Mouse (Mus musculus) frontal cortex, postnatal 36 days (tissue): Measurements from ENCODE around the gene Fam57b.

Source experiments
- DNase-seq, 2 experiments: peaks; one replicate each; pipeline ENCODE4 v3.0.0; 2022; ENCODE audit warnings: low spot score in 2 of 2

Fam57b gene

DNA sequence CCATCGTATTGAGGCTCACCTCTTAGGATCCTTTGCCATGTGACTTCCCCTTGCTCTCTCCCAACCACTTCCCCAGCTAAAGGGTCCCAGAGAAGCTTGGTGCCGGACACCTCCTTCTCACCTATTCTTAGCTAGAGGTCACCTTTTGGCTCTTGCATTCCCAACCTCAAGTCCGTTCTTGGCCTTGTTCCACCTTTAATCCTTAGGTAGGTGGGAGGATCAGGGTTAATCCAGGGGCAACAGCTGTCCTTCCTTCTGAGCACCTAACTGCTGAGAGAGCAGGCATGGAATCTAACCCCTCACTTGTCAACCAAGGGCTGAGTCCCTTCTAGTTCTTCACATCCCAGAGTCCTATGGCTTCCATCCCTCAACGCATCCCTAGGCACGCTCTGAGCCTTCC lies 28.5 kb downstream of the Fam57b start:
- no peak for DNase-seq

GRCm38 (mm10) chr7:126831539-126831938 lies 34.1 kb downstream of the Fam57b start, which contains the start of gene 4930451I11Rik:
Gene 4930451I11Rik, minus strand, starts transcription at chr7:126831639.
- no peak for DNase-seq

GRCm38 (mm10) chr7:126832036-126832598 lies 34.6 kb downstream of the Fam57b start:
- peak; percentile 70 to 84 for DNase-seq

- DNase-seq, result no peak
Measured at GRCm38 (mm10) chr7:126833294-126833693, 35.8 kb downstream of the Fam57b start.

GRCm38 (mm10) chr7:126843276-126843675 lies 45.8 kb downstream of the Fam57b start:
- DNase-seq, result no peak

GRCm38 (mm10) chr7:126845516-126845915 lies 48.0 kb downstream of the Fam57b start:
- no peak for DNase-seq

- DNase-seq, result no peak
Measured at GRCm38 (mm10) chr7:126847116-126847420, 49.6 kb downstream of the Fam57b start, which contains the start of gene Doc2a. Gene Doc2a, plus strand, starts transcription at chr7:126847416.

DNA sequence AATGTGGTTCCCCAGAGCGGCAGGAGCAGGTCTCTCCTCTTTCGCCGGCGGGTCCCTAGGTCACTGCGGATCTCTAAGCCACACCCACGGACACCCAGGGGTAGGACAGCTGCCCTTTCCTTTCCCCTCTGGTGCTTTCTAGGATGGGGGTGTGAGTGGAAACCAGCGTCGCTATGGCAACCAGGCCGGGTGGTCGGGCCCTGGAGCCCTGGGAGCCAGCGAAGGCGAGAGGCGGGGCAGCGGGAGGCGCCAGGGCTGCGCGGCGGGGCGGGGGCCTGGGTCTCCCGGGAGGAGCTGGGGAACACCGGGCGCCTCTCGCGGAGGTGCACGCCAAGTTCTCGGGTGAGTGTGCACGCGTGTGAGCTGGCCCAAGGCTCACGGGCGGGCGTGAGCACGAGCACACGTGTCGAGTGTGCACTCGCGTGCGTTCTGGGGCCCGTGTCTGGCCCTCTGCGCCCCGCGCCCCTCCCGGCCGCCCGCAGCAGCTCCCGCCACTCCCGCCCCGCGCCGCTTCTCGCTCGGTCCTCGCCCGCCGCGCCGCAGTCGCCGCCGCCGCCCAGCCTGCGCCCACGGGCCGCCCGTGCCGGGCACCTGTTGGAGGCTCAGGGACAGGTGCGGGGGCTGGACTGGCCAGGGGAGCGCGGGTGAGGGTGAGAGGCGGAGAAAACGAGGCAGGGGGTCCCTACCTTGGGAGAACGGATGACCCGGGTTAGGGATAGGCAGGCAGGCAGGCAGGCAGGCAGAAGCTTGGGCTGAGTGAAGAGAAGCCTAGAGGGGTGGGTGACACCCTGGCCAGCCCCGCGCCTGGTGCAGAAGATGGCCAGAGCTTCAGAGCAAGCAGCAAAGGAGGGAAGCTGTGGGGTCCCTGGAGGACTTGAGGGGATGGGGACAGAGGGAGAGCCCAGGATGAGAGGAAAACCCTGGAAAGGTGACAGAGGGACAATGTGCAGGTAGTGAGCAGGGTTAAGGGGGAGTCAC lies 50.2 kb downstream of the Fam57b start:
- no peak for DNase-seq

DNA sequence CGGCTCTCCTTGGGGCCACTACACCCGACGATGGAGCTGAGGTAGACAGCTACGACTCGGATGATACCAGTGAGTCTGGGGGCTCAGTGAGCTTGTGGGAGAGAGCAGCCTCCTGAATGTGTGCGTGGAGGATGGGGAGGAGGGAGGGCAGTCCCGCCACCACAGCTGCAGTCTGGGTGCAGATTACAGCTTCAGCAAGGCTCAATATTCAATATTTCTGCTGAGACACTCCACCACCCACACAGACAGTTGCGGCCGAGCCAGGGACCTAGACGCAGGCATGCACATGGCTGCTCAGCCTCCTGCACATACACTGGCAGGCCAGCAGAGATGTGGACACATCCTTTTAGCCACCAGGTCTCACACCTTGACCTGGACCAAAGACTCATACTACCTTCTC lies 51.3 kb downstream of the Fam57b start:
- peak; percentile 54 to 63 for DNase-seq

DNA sequence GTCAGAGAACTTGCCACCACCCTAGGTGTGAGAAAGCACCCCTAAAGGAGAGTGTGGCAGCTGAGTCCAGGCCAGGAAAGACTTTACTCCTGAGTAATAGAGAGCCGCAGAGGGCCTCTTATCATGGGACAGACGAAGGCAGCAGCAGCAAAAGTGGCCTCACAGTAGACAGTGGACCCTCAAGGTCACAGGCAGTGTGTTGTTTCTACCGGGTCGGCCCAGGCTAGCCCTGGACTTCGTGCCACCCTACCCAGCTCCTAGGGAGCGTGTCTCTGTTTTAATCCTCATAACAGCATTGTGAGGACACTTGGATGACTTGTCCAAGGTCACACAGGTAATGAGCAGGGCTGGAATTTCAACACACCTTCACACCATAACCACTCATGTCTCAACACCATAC lies 52.7 kb downstream of the Fam57b start:
- no peak for DNase-seq

DNA sequence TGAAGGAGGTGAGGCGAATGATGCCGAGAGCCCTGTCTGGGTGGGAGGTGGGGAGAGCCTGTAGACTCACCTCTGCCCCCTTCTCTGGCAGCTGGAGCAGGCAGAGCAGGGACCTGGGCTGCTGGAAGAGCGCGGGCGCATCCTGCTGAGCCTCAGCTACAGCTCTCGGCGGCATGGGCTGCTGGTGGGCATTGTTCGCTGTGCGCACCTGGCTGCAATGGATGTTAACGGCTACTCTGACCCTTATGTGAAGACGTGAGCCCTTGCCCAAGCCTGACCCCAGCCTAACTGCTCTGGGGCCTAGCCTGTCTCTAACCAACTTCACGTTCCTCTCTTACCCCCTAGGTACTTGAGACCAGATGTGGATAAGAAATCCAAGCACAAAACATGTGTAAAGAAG lies 53.7 kb downstream of the Fam57b start:
- no peak for DNase-seq

GRCm38 (mm10) chr7:126853454-126853853 lies 56.0 kb downstream of the Fam57b start:
- no peak for DNase-seq

DNA sequence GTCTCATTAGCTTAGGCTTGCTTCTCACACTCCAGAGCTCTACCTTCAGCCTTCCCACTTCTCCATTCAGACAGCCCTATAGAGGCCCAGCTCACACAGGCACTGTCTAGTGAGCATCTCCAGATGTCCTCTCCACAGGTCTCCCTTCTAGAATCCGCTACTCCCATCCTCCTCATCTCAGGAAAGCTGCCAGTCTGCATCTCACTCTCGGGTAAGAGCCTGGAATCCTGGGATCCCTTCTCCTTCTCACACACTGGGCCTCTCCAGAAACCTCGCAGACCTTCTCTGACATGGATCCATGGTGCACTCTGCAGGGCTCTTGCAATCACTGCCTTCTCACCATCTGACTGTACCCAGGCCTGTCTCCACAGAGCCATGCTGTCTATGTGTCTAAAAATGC lies 58.2 kb downstream of the Fam57b start:
- DNase-seq, result no peak

DNA sequence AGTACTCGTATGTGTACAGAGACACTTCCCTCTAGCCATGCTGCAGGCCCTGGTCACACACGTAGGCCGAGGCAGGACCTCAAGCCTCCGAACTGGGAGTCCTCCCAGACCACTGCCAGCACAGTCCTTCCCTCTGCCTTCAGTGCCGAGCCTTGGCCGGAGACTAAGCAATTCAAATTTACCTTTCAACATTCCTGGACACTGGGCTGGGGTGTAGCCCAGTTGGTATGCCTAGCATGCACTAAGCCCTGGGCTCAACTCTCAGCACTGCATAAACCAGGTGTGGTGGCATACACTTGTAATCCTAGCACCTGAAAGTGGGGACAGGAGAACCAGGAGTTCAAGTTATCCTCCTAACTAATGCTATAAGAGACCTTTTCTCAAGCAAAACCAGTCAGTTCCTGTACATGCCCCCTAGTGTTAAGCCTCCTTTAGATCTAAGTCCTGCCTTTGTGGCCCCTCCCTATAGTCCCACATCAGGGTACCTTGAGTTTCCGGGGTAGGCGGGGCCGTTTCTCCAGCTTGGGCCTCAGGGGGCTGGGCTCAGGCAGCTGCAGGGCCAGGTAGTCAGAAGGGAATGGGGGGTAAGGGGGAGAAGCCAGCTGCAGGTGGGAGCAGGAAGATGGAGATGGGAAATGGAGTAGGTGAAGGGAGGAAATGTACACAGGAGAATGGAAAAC lies 59.4 kb downstream of the Fam57b start:
- no peak for DNase-seq

DNA sequence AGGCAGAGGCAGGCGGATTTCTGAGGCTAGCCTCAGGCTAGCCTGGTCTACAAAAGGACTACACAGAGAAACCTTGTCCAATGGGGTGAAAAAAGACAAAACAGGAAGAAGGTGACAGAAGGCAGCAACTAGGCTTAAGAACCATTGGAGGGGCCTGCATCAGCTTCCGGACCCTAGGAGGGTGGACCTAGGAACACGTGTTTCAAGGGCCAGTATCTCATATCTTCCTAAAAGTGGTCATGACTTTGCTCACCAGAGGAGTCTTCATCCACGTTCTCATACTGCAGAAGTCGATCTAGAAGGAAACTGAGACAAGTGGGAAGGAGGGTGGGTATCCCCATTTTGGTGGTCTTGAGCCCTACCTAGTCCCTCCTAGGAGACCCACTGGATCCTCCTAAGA lies 63.5 kb downstream of the Fam57b start:
- no peak for DNase-seq

- peak; percentile 96 for DNase-seq
Measured at GRCm38 (mm10) chr7:126861429-126862130, 64.1 kb downstream of the Fam57b start, which contains the start of gene Hirip3. Gene Hirip3, plus strand, starts transcription at chr7:126861972.

DNA sequence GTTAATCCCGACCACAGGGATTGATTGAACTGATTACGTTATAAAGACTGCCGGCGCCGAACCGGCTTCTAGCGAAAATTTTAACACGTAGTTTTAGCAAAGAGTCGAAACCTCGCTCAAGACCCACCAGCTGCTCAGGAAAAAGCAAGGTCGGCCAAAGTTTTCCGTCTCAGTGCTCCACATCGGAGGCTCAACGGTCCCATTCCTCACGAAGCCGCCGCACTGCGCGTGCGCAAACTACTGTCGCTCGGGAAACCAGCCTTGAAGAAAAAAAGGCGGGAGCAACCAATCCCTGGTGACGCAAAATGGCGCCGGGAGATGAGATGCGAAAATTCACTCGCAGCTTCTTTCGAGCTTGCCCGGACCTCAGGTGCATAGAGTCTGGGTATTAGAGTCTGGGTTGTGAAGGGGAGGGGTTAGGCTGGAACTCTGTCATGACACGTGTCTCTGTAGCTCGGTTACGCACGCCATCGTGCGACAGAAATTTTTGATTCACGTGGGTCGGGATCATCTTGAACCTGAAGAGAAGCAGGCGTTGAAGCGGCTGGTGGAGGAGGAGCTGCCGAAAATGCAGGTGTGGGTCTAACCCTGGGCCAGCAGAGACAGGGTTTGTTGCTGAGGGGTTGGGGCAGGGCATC lies 64.8 kb downstream of the Fam57b start, which contains the start of gene Ino80e:
Ino80e (minus strand) TSS at position 231 of the 638 bp plus-strand sequence.
- DNase-seq, result peak; percentile 96

- no peak for DNase-seq
Measured at GRCm38 (mm10) chr7:126863791-126864190, 66.3 kb downstream of the Fam57b start.

GRCm38 (mm10) chr7:126867534-126867933 lies 70.1 kb downstream of the Fam57b start:
- no peak for DNase-seq

- no peak for DNase-seq
Measured at GRCm38 (mm10) chr7:126868003-126868402, 70.5 kb downstream of the Fam57b start.
